Mouse (Mus musculus) brain, adult 2 months (tissue): ENCODE measurements around the gene Gm21767.
"Not testable (repeated sequence)": the region's sequence is repeated elsewhere in the genome, so short reads cannot be mapped to it uniquely, and the experiment has no call there.

ENCODE experiments used
- DNase-seq: peaks from one replicate; pipeline ENCODE4 v3.0.0; 2011; ENCODE audit warnings: low read depth, low spot score

Gm21767 gene

DNA sequence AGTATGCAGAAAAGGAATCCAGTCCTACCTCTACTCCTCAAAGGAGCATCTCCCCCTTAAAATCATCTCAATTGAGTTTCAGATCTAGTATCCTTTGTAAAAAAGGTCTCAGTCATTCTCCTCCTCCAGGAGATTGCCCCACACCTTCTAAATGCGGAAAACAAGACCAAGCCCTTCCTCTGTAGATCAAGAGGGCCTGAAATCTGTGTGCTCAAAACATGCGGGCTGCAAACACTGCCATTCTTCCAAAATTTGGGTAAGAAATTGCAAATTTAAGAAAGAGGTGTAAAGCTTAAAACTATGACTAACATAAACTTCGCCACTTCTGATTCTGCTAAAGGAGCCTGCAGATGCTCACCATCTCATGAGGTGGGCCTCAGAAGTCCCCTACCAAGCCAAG is at the start of gene Gm21767:
Gene Gm21767, plus strand, starts transcription at position 301 of the 400 bp plus-strand sequence.
- not testable (repeated sequence) for DNase-seq
